Mouse (Mus musculus) monocyte, adult 5-6 weeks (primary cell): ENCODE data around the gene Zfp455. TPM values are rescaled to one million over a fixed set of nuclear protein-coding genes. Genes with fewer than 3 reads are reported as not detected.
"Not testable (repeated sequence)": the region's sequence is repeated elsewhere in the genome, so short reads cannot be mapped to it uniquely, and the experiment has no call there.

ENCODE experiments used
- ATAC-seq: fragments of 153-309, 156-312 bp; replicated peaks from 2 replicates; pipeline ENCODE4 v1.8.0; 2017; ENCODE audit warnings: mild to moderate bottlenecking; ENCODE audit not compliant: low TSS enrichment, insufficient number of reproducible peaks, severe bottlenecking, poor library complexity, low FRiP score
- total RNA-seq: library from RNA; stranded (forward); fragments of 200-1000, 200-491, 200-594 nt; gene quantifications from 3 replicates; pipeline ENCODE4 v1.2.3, GENCODE M21; 2017

The Zfp455 gene
- total RNA-seq: 1.7 to 3.2 TPM (median 1.8 TPM) in 3 replicates

GRCm38 (mm10) chr13:67194340-67194894, at the start of gene Zfp455:
Zfp455 (plus strand) TSS chr13:67194506.
- peak; percentile 88 for ATAC-seq

- not testable (repeated sequence) for ATAC-seq
Measured at GRCm38 (mm10) chr13:67166122-67166521, 28.2 kb upstream of the Zfp455 start.

- peak; percentile 94 for ATAC-seq
Measured at GRCm38 (mm10) chr13:67172991-67173722, 21.1 kb upstream of the Zfp455 start, which contains the start of gene Rsl1. Rsl1 (plus strand) TSS chr13:67173182.

GRCm38 (mm10) chr13:67173723-67174055, 20.6 kb upstream of the Zfp455 start:
- ATAC-seq: no peak

- ATAC-seq: no peak
Measured at GRCm38 (mm10) chr13:67201656-67202055, 7.3 kb downstream of the Zfp455 start.

- no peak for ATAC-seq
Measured at GRCm38 (mm10) chr13:67214015-67214607, 19.8 kb downstream of the Zfp455 start.

Other genes starting within 250 kb of the Zfp455 start
- 3.7 to 8.8 TPM (median 4.7 TPM) in 3 replicates for gene Zfp712, start 133.3 kb upstream of the Zfp455 start, total RNA-seq
- 0.48 TPM in 1 of 3 replicates, not detected in the others for gene Zfp708, start 96.5 kb upstream of the Zfp455 start, total RNA-seq
- gene Gm28557, start 85.9 kb upstream of the Zfp455 start, total RNA-seq: 1.7 to 9.0 TPM (median 2.1 TPM) in 3 replicates
- gene Rslcan18, start 78.2 kb upstream of the Zfp455 start, total RNA-seq: 0.19 TPM in 2 of 3 replicates, not detected in the other
- 1.7 to 5.2 TPM (median 2.8 TPM) in 3 replicates for gene Zfp759, start 72.8 kb upstream of the Zfp455 start, total RNA-seq
- gene Rsl1, start 21.3 kb upstream of the Zfp455 start, total RNA-seq: 3.9 to 13.6 TPM (median 5.7 TPM) in 3 replicates
- gene Zfp458, start 84.0 kb downstream of the Zfp455 start, total RNA-seq: 2.8 to 14.4 TPM (median 6.1 TPM) in 3 replicates
- 1.1 to 3.5 TPM (median 1.8 TPM) in 3 replicates for gene Zfp457, start 112.0 kb downstream of the Zfp455 start, total RNA-seq
- 8.6 to 13.9 TPM (median 13.1 TPM) in 3 replicates for gene Zfp595, start 138.1 kb downstream of the Zfp455 start, total RNA-seq
- 2.3 TPM in 1 of 3 replicates, not detected in the others for gene Gm28044, start 166.0 kb downstream of the Zfp455 start, total RNA-seq
- 7.5 to 10.8 TPM (median 9.6 TPM) in 3 replicates for gene Zfp953, start 166.1 kb downstream of the Zfp455 start, total RNA-seq
- 1.1 to 4.5 TPM in 2 of 3 replicates, not detected in the other for gene Gm28041, start 181.2 kb downstream of the Zfp455 start, total RNA-seq
- 1.9 to 5.5 TPM (median 5.0 TPM) in 3 replicates for gene Zfp456, start 181.3 kb downstream of the Zfp455 start, total RNA-seq
- gene Zfp429, start 205.3 kb downstream of the Zfp455 start, total RNA-seq: 11.6 to 19.8 TPM (median 18.6 TPM) in 3 replicates
- 0.38 to 2.4 TPM (median 0.53 TPM) in 3 replicates for gene Zfp459, start 226.9 kb downstream of the Zfp455 start, total RNA-seq